Mouse (Mus musculus): ENCODE measurements around the gene Brk1.

Brk1 gene

DNA sequence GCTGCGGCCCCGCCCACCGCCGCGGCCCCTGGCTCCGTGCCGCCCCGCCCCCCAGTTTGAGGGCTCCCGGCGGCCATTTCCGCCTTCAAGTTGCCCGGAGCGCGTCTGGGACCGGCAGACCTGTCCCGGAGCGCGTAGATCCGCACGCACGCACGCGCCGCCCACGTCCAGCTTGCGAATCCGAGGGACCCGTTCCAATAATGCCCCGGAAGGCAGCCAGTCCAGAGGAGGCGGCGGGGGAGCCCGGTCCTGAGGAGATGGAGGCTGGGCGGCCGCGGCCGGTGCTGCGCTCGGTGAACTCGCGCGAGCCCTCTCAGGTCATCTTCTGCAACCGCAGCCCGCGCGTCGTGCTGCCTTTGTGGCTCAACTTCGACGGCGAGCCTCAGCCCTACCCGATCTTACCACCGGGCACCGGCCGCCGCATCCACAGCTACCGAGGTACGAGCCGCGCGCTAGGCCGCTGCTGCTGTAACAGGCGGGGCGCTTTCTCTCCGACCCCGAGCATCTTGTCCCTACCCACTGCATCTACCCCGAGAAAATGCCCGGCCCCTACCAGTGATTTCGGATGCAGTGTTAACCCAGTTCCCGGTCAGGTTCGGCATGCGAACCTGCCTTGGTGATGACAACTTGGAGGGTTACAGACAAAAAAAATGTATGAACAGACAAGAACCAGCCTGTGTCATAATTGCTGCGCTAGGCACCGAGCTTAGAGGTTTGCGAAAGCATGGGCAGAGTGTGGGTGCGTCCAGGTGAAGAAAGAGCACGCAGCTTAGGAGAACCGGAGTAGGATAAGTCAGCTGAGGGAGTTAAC, 19.6 kb downstream of the Brk1 start, which contains the start of gene Vhl:
Gene Vhl (plus strand): TSS at position 19 of the 811 bp plus-strand sequence.
- DNase-seq (ENCODE audit: low spot score in 2 of 2), result peak; percentile 78 to 83

DNA sequence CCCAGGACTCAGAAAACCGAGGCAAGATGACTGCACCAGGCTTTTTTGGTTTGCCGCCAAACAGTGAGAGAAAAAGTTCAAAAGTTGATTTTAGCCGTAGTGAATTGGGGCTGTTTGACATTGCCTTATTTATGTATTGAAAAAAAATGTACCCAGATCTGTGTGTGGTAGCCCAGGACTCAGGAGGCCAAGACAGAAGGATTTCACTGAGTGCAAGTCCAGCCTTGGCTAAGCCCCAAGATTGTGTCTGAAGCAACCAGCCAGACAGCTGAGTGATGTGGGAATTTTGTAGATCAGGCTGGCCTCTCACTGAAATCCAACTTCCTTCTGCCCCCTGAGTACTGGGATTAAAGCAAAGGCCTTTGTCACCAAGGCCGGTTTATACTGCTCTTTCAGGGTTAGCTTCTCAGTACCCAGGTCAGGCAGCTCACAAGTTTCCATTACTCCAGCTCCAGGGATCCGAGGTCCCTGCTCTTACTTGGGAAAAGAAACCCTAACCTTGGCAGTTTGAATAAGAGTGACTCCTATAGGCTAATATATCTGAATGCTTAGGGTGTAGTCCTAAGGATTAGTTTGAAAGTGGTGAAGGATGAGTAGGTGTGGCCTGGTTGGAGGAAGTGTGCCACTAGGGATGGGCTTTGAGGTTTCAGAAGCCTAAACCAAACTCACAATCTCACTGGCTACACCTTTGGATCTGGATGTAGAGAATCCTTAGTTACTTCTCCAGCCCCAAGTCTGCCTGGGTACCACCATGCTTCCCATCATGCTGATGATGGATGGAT, 20.6 kb downstream of the Brk1 start:
- DNase-seq (ENCODE audit: low spot score in 2 of 2), result no peak

DNA sequence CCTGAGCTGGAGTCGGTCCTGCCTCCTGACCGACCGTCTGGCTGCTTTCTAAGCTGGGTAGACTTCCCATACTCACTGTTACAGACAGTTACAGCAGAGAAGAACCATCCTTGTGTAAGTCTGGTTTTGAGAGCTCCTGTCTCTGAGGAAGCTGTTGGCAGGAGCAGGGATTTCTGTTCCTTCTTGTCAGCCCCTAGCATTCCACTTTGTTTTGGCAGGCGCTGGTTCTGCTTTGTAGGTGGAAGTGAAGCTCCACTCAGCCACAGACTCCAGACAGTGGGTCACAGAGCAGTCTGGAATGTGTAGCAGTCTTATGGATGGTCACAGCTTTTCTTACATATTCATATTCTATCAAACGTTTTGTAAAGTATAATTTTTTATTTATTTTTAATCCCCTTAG, 25.8 kb downstream of the Brk1 start:
- no peak for DNase-seq (ENCODE audit: low spot score in 2 of 2)

DNA sequence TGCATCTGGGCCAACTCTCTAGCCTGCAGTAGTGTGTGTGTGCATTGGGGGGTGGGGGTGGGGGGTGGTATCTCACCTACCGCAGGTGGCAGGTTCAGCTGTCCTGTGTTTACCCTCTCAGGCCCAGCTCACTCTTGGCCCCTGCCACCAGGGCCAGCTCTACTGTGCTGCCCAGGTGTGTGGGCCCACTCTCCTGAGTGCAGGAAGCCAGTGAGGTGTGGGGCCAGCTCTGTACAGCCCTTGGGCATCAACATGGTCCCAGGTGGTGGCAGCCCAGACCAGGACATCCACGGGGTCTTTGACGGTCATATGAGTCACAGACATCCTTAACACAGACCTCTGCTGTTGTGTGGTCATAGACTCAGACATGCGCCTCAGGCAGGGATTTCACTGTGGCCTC, 28.3 kb downstream of the Brk1 start:
- no peak for DNase-seq (ENCODE audit: low spot score in 2 of 2)

DNA sequence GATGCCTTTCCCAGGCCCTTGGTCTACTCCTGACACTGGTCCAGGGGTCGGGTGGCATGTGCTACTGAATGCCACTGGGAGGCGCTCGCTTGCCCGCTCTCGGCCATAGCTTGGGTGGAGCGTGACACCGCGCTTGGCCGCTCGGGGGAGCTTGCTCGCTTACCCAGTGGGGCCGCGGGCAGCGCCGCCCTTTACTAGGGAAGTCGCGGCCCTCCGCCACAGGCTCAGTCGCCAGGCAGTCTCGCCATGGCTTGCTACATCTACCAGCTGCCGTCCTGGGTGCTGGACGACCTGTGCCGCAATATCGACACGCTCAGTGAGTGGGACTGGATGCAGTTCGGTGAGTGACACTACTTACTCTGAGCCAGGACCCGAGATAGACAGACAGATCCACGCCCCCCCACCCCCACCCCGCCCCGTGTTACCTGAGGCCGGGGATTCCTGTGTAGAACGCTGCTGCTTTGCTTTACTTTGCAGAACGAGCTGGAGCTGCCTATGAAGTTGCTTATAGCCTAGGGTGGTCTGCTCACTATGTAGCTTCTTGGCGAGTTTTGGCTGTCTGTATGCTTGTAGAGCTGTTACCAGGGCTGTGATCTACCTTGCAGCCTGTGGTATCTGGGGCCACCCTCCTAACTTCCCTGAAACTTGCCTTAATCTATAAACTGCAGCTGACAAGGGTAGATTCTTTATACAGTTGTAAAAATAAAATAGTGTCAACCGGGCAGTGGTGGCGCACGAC, 33.9 kb downstream of the Brk1 start, which contains the start of gene Irak2:
Gene Irak2 (plus strand): TSS at position 166 of the 739 bp plus-strand sequence.
- DNase-seq (ENCODE audit: low spot score in 2 of 2), result peak; percentile 93 to 96

DNA sequence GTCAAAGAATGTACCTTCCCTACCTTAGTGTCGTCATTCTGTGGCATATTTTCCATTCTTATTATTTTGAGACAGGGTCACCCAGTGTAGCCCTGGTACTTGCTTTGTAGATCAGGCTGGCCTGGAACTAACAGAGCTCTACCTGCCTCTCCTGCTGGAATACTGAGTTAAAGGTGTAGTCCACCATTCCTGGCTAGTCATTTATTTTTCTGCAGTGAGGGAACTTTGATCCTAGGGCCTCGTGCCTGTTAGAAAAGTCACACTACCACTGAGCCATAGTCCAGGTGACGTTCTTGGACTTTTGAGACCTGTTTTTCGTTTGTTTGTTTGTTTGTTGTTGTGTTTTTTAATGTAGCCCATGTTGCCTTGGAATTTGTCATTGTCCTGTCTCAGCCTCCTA, 34.6 kb downstream of the Brk1 start:
- no peak for DNase-seq (ENCODE audit: low spot score in 2 of 2)

DNA sequence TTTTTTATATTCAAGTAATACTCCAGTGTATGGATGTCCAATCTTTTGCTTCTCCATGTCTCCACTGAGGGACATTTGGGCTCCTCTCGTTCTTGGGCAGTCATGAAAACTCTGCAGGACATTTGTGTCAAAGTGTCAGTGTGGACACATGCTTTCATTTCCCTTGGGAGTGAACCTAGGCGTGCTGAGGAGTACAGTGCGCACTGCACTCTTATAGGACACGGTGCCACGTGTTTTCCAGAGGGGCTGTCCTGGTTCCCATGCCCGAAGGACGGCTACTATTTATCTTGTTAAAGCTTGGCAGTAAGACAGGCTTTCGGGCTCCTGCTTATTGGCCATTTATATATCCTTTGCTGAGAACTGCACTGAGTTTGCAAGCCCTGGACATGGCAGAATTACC, 38.0 kb downstream of the Brk1 start:
- no peak for DNase-seq (ENCODE audit: low spot score in 2 of 2)

DNA sequence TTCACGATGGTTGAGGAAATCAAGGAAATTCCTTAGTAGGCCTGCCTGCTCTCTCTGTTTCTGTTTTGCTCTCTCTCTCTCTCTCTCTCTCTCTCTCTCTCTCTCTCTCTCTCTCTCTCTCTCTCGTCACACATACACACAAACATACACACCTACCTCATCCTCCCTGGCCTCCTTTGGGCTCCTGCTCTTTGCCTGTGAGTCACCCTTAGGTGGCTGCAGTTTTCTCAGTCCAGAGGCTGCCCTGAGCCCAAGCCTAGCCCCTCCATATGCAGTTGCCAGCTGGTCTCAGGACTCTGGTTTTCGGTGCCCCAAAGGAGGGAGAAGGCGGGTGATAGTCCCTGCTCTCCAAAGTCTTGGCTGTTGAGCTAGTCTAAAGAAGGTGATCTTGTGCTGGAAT, 38.4 kb downstream of the Brk1 start:
- peak in 1 of 2 experiments; percentile 38 for DNase-seq (ENCODE audit: low spot score in 2 of 2)

DNA sequence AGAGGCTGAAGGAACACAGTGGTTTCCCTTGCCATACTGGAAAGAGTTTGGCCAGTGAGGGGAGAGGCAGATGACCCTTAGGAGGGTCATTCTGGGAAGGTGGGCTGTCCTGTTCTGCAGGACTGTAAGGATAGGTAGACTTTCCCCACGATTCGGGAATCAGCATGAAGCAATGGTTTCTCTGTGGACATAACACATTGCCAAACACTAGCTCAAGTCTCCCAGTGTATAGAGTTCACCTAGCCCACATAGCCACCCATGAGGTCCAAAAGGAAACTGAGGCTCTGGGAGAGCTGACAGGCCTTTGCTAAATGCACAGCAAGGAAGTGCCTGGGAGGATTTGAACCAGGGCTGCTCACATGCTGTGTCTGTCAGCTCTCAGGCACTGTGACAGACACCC, 39.4 kb downstream of the Brk1 start:
- no peak for DNase-seq (ENCODE audit: low spot score in 2 of 2)

DNA sequence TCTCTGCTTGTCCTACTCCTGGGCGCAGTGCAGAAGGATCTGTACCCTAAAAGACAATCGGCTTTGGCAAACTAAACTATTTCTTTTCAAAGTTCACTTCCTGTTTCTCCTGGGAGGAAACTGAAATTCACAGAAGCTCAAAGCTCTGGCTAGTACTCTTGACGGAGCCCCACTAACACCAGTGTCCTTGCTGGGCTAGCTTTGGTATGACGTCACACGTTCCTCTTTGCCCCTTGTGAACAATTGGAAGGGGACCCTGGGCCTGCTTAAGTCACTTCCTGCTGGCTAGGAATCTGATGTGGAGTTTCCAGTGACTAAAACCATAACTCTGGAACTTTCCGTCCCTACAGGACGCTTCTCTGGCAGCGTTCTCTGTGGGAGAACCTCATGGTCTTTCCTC, 40.2 kb downstream of the Brk1 start:
- peak in 1 of 2 experiments; percentile 14 for DNase-seq (ENCODE audit: low spot score in 2 of 2)

DNA sequence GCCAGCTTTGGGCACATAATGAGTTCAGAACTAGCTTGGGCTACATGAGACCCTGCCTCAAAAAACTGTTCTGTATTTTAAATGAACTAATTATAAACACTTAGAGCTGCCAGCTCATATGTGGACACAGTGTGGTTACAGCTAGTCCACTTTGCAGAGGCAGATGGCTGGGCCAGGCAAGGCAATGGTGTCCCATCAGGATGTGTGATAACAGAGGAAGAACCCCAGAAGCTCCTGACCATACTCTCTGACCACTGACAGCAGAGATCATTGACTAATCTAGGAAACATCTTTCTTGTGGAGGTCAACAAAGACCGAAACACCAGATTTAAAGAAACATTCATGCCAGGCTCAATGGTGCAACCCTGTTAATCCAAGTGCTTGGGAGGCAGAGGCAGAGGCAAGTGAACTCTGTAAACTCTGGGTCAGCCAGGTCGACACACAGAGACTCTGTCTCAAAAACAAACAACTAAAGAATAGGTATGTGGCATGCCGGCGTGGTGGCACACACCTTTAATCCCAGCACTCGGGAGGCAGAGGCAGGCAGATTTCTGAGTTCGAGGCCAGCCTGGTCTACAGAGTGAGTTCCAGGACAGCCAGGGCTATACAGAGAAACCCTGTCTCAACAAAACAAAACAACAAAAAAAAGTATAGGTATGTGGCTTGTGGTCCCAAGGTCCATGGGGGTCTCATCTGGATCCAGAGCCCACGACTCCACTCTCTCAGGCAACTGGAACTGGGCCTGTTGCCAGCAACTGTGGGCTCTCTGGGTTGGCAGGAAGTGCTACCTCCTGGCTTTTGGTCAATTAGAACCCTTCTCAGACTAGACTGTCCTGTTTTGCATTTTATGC, 45.0 kb downstream of the Brk1 start:
- peak; percentile 33 to 64 for DNase-seq (ENCODE audit: low spot score in 2 of 2)

DNA sequence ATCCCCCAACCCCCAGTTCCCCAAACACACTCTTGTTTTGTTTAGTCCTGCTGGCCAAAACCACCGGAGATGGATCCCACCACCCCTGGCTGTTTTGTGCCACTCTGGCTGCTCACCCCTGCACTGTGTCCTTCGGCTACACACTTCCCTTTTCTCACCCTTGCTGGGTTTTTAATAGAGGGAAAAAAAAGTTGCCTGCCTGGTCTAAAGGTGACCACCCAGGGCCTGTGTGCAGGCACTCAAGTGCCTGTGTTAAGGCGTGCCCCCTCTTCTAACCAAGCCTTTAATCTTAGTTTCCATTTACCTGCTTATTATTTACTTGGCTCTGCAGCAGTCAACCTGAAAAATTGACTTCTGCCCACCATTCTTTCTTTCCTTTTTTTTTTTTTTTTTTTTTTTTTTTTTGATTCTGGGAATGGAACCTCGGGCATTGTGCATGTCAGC, 45.6 kb downstream of the Brk1 start:
- DNase-seq (ENCODE audit: low spot score in 2 of 2), result peak in 1 of 2 experiments; percentile 47

DNA sequence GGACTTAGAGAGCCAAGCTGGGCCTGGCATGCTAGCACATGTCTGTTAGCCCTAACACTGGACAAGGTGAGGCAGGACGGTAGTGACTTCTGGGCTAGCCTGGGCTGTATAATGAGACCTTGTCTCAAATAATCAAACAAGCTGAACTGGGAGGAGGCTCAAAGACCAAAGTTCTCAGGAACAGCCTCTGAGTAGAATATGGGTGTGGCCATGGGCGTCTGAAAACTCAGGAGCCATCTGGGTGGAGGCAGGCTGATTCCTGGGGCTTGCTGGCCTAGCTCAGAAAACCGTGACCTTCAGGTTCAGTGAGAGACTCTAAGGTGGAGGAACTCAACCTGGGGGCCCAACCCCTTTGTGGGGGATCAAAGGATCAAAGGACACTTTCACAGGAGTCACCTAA, 47.1 kb downstream of the Brk1 start:
- DNase-seq (ENCODE audit: low spot score in 2 of 2), result no peak

DNA sequence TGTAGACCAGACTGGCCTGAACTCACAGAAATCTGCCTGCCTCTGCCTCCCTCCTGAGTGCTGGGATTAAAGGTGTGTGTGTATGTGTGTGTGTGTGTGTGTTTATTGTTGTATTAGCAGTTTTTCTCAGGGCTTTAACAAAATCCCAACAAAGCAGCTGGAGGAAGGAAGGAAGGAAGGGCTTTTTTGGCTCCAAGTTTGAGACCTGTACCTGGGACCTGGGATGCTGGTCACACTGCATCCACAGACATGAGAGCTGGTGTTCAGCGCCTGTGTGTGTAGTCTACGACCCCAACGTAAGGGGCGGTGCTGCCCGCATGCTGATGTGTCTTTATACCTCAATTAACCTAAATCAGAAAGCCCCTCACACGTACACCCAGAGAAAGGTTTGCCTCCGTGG, 49.0 kb downstream of the Brk1 start:
- no peak for DNase-seq (ENCODE audit: low spot score in 2 of 2)

DNA sequence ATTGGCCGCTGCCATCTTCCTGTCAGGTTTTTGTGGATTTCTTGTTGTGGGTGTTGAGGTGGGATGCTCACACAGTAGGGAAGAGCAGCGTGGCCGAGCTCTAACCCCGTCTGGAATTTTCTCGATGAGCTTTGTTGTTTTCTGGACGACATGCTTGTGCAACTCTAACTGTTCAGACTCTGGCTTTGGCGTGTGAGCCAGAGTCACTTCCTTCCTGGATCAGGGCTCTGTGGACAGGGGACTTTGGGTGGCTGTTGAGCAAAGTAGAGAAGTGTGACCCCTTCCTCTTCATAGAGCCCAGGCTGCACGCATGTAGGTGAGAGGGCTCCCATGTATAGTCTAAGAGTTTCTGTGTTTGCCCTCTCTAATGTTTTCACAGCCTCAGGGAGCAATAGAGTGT, 49.5 kb downstream of the Brk1 start:
- DNase-seq (ENCODE audit: low spot score in 2 of 2), result peak in 1 of 2 experiments; percentile 20

DNA sequence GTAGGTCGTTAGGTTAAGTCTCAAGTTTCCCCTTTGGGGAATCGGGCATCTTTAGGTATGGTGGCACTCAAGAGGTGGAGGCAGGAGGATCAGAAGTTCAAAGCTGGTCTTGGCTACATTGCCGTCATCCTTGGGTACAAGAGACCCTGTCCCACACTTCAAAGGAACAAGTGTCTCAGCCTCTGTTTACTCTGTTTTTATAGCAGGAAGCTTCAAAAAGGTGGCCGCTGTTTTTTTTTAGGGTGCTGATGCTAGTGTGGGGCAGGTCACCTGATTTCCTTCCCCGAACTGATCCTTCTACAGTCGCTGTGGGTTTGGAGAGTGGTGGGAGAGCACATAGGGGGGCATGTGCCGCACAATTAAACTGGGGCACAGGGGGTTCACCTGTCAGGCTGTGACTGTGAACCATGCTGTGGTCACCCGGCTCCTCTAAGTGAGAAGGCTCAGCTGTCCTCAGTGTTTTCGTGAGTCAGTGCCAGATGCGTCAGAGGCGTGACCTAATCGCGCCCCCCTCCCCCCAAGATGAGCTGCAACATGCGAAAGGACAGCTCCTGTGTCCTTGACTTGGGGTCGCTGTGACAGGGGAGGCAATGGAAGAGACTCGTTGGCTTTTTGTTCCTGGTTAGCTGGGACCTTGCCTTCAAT, 50.3 kb downstream of the Brk1 start:
- DNase-seq (ENCODE audit: low spot score in 2 of 2), result peak; percentile 91 to 95

DNA sequence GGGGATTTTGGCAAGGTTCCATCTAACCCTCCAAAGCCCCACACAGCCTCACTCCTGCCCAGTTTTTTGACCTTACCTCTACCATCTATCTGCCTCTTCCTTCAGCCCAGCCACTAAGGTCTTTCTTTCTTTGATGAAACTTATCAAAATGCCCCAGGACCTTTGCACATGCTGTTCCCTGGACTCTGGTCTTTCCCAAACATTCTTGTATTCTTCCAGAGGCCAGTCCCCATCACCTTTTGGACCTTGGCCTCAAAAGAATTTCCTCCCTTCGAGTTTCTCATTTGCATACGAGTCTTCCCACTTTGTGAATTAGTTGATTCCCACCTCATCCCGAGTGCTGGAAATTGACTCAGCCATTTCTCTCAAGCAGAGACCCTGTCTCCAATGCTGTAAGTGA, 50.9 kb downstream of the Brk1 start:
- DNase-seq (ENCODE audit: low spot score in 2 of 2), result no peak

DNA sequence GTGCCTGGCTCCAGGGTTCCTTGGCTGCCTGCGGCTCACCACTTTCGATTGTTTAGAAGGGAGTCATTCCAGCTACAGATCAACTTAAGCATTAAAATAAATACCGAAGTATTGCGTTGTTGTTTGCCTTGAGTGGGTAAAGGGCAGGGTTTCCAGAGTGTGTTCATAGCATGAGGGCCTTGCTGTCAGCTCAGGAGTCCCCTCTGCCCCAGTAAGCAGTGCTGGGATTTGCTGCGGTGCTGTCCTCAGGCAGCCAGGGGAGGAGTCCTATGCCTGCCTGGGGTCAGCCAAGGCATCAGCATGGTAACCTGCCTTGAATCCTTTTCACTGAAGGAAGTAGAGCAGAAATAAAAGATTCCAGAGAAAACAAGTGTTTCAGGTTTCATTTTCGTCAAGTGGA, 52.3 kb downstream of the Brk1 start:
- DNase-seq (ENCODE audit: low spot score in 2 of 2), result no peak

DNA sequence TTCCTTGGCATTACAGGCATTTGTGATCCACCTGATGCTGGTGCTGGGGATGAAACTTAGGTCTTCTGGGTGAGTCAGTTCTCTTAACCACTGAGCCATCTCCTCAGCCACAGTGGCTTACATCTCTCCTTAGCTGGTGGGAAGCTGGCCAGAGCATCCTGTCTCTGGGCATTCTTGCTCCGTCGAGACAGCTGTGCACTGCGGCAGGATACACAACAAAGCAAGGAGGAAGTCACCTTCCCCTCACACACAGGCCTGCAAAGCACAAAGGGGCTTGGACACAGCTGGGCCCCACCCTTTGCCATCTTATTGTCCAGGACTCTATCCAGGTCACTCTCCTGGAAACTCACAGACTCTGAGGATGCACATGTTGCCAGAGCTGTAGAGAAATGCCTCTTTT, 53.7 kb downstream of the Brk1 start:
- DNase-seq (ENCODE audit: low spot score in 2 of 2), result peak in 1 of 2 experiments; percentile 34

DNA sequence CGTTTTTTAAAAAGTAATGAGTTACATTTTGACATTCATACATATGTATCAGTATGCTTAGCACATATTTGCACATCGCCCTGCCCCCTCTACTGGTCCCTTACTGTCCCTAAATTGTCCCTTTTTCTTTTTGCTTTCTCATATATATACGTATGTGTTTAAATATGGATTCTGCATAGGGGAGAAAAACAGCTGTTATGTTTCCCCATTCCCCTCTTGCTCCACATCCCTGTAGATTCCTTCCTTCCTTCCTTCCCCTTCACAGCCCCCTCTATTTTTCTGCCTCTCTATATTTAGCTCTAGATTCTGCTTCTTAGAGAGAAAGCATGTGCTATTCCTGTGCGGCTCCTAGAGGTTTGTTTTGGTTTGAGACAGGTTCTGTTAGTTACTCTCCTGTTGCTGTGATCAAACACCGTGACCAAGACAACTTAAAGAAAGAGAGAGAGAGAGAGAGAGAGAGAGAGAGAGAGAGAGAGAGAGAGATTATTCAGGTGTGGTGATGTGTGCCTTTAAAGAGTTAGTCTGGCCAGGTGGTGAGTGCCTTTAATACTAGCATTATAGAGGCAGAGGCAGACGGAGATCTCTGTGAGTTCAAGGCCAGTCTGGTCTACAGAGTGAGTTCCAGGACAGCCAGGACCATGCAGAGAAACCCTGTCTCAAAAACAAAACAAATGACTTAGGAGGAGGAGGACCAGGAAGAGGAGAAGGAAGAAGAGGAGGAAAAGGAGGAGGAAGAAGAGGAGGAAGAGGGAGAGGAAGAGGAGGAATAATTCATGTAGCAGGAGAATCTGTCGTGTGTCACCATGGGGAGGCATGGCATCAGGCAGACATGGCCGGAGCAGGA, 55.3 kb downstream of the Brk1 start:
- DNase-seq (ENCODE audit: low spot score in 2 of 2), result no peak
